Mouse (Mus musculus) thymus, postnatal 10 days (tissue): ENCODE data around the gene 4930579G24Rik.
A peak's percentile ranks its signal among the peaks of the same experiment; 100 is the strongest.

Experiments used
- DNase-seq, 2 experiments: peaks; one replicate each; pipeline ENCODE4 v3.0.0; 2021; ENCODE audit warnings: low spot score in 2 of 2

4930579G24Rik gene

GRCm38 (mm10) chr3:79628561-79629415 lies at the start of gene 4930579G24Rik:
Gene 4930579G24Rik, plus strand, starts transcription at chr3:79629079.
- peak; percentile 92 to 95 for DNase-seq

GRCm38 (mm10) chr3:79579891-79580575 lies 48.8 kb upstream of the 4930579G24Rik start:
- no peak for DNase-seq

DNA sequence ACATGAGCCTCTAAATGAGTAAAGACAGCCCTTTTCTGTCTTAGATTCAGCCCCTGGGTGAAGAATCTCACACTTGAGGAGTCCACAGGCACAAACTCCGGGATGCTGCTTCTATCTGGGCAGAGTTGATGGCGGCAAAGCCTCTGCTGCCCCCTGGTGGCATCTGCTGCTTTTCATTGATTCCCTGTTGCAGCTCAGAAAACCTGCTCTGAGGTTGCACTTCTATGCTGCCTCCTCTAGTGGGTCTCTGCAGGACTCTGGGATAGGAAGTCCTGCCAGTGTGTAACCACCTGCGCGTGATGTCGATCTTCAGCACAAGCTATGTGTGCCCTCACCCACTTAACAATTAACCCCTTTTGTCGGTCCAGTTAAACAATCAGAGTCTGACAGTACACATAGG lies 42.1 kb upstream of the 4930579G24Rik start:
- DNase-seq: peak; percentile 72 to 88

- DNase-seq: no peak
These were observed 39.2 kb upstream of the 4930579G24Rik start for GRCm38 (mm10) chr3:79589671-79590070.

- peak; percentile 55 to 72 for DNase-seq
These were observed 37.8 kb upstream of the 4930579G24Rik start, which contains the start of gene Ppid for GRCm38 (mm10) chr3:79590863-79591792. Gene Ppid, plus strand, starts transcription at chr3:79591342.

- DNase-seq: no peak
These were observed 36.9 kb upstream of the 4930579G24Rik start for GRCm38 (mm10) chr3:79591793-79592471.

- DNase-seq: no peak
These were observed 33.4 kb upstream of the 4930579G24Rik start for GRCm38 (mm10) chr3:79595468-79595867.

- DNase-seq: no peak
These were observed 19.0 kb upstream of the 4930579G24Rik start for GRCm38 (mm10) chr3:79609886-79610285.

- no peak for DNase-seq
These were observed 1.2 kb upstream of the 4930579G24Rik start for GRCm38 (mm10) chr3:79627484-79628181.

- peak in 1 of 2 experiments; percentile 25 for DNase-seq
These were observed 708 bp upstream of the 4930579G24Rik start for GRCm38 (mm10) chr3:79628182-79628560.

DNA sequence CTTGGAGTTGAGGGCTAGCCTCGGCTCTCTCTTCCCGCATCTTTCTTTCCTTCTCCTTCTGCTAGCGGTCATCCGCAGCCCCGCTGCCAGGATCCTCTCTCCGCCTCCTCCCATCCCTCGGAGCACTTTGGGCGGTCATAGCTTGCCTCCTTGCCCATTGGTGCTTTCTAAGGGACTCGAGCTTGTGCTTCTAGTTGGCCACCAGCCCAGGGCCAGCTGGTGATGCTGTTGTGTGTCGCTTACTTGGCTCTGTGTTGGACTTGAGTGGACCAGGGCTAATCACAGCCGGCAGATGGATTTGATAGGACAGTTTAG lies 494 bp downstream of the 4930579G24Rik start, which contains the start of gene Etfdh:
Gene Etfdh, minus strand, starts transcription at position 85 of the 315 bp plus-strand sequence.
- no peak for DNase-seq

- no peak for DNase-seq
These were observed 23.2 kb downstream of the 4930579G24Rik start for GRCm38 (mm10) chr3:79652129-79652528.

- DNase-seq: no peak
These were observed 27.8 kb downstream of the 4930579G24Rik start for GRCm38 (mm10) chr3:79656682-79657081.

DNA sequence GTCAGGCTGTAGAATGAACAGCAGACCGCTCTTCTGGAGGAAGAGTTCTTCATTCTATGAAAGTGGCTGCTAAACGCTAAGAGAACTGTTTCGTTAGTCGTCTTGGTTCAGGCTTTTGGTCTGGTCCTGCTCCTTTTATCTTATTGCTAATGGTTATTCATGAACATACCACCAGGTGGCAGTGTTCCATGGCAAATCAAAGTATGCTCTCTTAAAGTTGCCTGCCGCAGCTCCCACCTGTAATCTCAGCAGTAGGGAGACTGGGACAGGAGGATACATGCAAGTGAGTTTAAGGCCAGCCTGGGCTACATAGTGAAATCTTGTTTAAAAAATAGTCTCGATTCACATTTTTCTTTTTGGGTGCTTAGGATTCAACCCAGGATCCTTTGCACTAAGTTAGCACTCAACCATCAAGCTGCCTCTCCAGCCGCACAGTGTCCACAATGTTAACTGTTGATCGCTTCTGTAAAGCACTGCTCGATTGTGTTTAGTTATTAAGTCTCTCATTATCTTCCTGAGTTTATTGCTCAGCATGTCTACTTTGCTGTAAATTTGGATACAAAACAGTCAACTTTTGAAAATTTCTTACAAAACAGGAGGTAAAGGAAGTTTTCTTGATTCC lies 36.0 kb downstream of the 4930579G24Rik start:
- DNase-seq: peak in 1 of 2 experiments; percentile 62

GRCm38 (mm10) chr3:79670556-79670955 lies 41.7 kb downstream of the 4930579G24Rik start:
- DNase-seq: no peak

- DNase-seq: no peak
These were observed 43.3 kb downstream of the 4930579G24Rik start for GRCm38 (mm10) chr3:79672188-79672587.

DNA sequence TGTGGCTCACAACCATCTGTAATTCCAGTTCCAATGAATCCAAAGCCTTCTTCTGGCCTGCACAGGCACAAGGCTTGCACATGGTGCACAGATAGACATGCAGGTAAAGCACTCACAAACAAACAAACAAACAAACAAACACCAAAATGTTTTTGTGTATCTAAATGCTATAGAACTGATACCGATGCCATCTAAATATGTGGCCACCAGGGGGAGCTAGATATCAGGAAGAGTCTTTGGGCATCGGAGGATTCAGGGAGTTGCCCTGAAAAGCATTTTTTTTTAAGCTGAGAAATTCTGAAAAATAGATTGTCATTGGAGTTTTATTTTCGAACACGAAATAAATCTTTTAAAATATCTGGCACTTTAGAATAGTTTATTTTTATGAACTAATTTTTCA lies 44.2 kb downstream of the 4930579G24Rik start:
- DNase-seq: peak in 1 of 2 experiments; percentile 61

DNA sequence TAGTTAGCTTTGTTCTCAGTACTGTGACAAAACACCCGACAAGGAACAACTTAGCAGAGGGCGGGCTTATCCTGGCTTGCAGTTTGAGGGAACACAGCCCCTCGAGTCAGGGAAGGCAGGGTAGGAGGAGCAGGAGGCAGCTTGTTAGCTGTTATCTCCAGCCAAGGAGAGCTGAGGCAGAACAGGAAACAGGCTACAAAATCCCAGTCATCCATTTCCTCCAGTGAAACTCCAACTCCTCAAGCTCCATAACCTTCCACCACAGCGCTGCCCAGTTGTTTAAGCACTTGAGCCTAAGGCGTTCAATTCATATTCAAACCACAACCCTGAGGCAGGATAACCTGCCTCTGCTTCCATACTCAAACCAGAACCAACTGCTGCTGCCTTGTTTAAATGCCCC lies 45.8 kb downstream of the 4930579G24Rik start:
- DNase-seq: no peak

- DNase-seq: no peak
These were observed 47.5 kb downstream of the 4930579G24Rik start for GRCm38 (mm10) chr3:79676411-79676810.
